Mouse (Mus musculus) left cerebral cortex, adult 18-20 months (tissue): ENCODE data around the gene Col5a2. TPM values are rescaled to one million over a fixed set of nuclear protein-coding genes. Genes with fewer than 3 reads are reported as not detected.
A peak's percentile ranks its signal among the peaks of the same experiment; 100 is the strongest.
"Not testable (repeated sequence)": the region's sequence is repeated elsewhere in the genome, so short reads cannot be mapped to it uniquely, and the experiment has no call there.

ENCODE experiments used
- DNase-seq, 2 experiments: peaks; one replicate each; pipeline ENCODE4 v3.0.0; 2021 to 2022; ENCODE audit warnings: low spot score in 2 of 2, mixed read lengths in 1 of 2
- long read RNA-seq, 2 experiments: library from polyadenylated mRNA; stranded (forward); transcript quantifications; one replicate each; pipeline ENCODE4 v2.0.0; 2021
- total RNA-seq, 2 experiments: library from RNA; stranded (reverse); gene quantifications; 2 replicates each; pipeline ENCODE4 v1.2.3; 2021

Gene Col5a2
- 1 to 10 TPM; 1.9 to 2.0 TPM for total RNA-seq
- long read RNA-seq, experiment 1, full-length matches to known transcripts = 1 of 6 reads
- long read RNA-seq, experiment 1, partial matches to known transcripts = 5 of 6 reads
- long read RNA-seq, experiment 1, other reads (novel, unspliced or antisense) = 0 of 6 reads
- long read RNA-seq, experiment 2 = 0 reads

DNA sequence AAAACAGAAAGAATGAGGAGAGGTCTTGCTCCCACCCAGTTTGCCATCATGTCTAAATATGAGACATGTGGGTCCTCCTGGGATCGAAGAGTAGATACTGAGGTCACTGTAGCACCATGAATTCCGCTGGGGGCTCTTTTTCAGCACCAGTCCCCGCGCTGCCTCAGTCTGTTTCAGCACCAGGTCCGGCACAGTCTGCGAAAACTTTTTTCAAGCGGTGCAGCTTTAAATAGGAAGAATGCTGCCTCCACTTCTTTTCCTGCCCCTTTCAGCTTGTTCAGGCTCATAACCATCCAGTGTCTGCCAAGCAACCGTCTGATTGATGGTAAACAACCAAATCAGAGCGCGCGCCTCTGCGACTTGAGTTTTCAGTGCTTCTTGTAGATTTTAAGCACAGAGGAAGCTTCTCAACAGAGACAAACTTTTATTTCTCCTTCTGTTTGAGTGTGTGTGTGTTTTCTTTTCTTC is at the start of gene Col5a2:
Gene Col5a2, minus strand, starts transcription at position 418 of the 468 bp plus-strand sequence.
- DNase-seq = peak; percentile 8 to 28

DNA sequence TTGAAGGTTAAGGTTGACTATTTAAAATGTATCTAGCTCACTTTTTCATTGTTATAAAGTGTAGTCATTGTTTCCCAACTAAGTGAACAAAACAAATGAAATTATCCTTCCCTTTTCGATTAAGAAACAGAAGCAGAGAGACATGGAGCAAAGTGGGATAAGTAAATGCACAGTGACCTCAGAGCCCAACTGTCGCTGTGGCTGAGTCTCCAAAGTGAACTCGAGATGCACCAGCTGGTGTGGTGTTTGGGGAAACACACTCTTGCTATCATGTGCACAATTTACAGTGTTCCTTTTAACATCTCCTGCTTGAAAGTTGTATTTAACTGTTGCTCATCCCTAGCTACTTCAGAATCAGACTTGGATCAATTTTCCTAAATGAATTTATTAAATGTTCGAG is 47.4 kb upstream of the Col5a2 start:
- no peak for DNase-seq

DNA sequence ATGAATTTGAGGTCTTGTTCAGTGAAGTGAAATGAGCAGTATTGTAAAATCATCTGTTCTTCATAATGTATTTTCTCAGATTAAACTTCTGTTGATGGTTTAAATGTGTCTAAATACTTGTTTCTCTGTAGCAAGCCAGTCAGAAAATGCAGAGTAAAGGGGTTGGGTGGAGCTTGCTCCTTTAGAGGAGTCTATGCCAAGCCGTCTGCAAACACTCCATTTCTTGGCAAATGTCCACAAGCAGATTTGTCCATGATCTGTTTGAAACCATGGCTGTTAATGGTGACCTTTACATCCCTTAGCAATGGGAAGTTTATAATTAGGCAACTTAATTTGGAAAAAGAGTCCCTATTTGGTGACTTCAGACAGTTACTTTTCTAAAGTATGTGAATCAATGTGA is 38.8 kb upstream of the Col5a2 start:
- no peak for DNase-seq

DNA sequence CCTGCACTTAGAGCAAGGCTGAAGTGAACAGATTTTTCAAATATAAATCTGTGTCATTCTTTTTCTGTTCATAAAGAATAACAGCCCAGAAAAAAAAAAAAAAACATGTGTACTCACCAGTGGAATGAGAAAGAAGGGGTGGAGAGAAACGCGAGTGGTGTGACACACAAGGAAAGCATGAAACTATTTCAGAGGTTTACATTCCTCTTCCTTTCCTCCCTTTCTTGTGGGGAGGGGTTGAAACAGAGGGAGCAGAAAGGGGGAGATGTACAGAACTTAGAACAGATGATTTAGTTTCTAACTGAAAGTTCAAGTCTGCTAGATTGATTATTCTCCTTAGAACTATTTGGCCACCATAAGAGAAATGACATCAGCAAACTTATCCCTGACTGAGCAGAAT is 38.1 kb upstream of the Col5a2 start:
- DNase-seq = no peak

- DNase-seq = no peak
Observed at GRCm38 (mm10) chr1:45531486-45531885, 28.4 kb upstream of the Col5a2 start.

DNA sequence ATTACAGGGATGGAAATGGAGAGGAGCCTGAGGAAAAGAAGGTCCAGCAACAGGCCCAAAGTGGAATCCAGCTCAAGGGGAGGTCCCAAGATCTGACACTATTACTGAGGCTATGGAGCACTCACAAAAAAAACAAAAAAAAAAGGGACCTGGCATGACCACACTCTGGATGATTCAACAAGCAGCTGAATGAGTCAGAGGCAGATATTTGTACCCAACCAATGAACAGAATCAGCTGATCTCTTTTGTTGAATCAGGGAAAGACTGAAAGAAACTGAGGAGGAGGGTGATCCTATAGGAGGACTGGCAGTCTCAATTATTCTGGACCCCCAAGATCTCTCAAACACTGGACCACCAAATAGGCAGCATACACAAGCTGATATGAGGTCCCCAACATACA is 24.4 kb upstream of the Col5a2 start:
- DNase-seq = not testable (repeated sequence)

- no peak for DNase-seq
Observed at GRCm38 (mm10) chr1:45523601-45524000, 20.5 kb upstream of the Col5a2 start.

DNA sequence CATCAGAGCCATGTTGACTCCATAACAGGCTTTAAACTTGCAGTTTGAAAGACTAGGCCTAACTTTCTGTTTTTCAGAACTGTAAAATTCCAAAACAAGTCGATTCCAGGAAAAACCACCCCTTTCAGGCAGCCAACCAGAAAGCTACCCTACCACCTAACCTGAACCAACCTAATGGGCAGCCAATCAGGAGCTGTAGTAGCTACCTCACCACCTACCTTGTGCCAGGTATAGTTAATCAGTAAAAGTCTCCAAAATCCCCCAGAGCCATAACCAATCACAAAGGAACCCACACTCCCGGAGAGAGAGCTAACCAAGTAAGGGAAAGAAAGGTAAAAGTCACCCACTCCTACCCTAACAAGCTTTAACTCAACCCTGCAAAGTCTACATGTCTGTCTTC is 18.4 kb upstream of the Col5a2 start:
- DNase-seq = no peak

DNA sequence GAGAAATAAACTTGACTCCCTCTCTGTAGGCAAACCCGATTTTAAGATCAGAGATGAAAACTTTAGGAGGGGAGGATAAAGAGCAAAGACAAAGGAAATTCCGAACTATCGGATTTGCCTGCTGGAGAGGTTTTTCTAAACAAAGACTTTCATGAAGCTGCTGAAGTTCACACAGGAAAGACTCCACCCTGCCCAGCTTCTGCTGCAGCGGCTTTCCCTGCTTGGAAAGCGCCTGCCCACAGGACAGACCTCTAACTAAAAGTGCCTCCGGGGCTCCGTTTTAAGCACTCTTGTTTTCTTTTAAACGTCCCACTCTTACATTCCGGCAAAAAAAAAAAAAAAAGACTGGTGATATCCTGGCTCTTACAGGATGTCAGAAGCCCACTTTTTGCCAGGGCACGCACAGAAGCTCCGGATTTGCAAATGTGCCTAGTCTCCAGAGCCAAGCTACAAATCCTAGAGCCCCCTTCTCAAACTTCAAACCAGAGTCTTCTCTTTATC is 791 bp downstream of the Col5a2 start:
- no peak for DNase-seq

- no peak for DNase-seq
Observed at GRCm38 (mm10) chr1:45501437-45501836, 1.6 kb downstream of the Col5a2 start.

- no peak for DNase-seq
Observed at GRCm38 (mm10) chr1:45500456-45500855, 2.6 kb downstream of the Col5a2 start.

- DNase-seq = no peak
Observed at GRCm38 (mm10) chr1:45495025-45495424, 8.1 kb downstream of the Col5a2 start.

DNA sequence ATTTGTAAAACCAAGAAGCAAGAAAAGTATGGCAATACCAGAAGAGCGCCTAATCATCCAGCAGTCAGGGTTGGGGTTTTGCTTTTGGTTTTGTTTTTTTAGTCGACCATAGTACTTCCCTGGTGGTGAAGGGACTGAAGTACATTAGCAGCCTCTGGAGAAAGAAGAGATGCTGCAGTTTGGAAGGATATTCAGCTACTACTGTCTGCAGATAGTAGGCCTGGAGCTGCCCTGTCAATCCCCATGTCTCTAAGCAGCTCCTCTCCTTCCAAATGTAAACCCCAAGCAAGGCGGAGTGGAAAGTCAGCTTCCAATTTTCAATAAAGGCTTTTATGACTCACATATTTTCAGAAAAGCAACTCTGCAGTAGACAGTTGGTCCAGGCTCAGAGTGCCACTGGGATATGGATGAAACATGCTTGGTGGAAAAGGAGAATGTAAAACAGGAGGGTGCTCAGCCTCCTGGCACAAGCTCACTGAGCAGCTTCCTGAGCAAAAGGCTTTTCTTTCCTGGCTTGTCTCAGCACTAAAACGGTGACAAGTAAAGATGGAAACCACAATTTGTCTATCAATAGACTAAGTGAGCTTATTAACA is 10.9 kb downstream of the Col5a2 start:
- no peak for DNase-seq

DNA sequence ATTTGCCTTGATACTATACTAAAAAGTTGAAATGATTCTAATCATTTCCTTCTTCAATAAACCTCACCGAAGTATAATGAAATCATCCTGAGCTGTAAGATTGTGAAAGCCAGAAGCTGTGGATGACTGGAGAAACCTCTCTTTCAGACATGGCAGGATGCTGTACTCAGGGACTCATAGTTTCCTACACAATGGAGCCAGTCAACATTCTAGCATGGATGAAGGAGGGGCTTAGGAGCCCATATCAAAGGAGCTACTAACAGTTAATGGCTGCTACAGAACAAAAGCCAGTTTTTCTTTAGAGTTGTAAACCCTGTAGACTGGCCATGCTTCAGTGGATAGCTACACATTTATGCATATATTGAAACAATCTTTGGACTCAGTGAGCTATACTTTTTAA is 12.6 kb downstream of the Col5a2 start:
- DNase-seq = no peak

- no peak for DNase-seq
Observed at GRCm38 (mm10) chr1:45488291-45488690, 14.8 kb downstream of the Col5a2 start.

- DNase-seq = no peak
Observed at GRCm38 (mm10) chr1:45483001-45483400, 20.1 kb downstream of the Col5a2 start.

DNA sequence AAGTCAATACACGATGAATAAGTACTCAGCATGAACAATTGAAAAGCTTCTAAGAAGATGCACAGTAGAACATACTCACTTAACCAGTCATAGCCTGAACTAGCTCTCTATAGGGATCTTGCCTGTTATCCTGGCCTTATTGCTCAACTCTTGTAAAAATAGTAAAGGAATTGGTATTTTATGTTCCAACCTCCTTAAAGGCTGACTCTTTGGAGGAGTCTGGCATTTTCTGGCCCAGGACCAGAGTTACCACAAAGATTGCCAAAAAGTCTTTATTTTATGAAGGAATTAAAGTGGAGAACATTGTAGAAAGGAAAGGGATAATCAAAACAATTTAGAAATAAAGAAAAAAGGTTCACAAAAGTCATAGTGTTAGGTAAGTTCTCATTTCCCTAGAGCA is 21.2 kb downstream of the Col5a2 start:
- no peak for DNase-seq

DNA sequence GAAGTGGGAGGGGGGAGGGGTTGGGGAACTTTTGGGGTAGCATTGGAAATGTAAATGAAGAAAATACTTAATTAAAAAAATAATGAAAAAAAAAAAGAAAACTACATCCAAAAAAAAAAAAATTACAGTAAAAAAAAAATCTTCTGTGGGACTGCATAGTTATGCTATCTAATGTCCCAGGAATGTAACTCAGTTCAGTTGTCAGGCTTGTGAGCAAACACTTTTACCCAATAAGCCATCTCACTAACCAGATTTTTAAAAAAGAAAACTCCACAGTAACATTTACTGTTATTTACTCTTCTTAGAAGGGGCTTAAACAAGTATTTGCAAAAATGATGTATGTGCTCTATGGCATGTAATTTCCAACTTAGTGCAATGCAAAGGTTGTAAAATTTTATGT is 24.0 kb downstream of the Col5a2 start:
- DNase-seq = no peak

DNA sequence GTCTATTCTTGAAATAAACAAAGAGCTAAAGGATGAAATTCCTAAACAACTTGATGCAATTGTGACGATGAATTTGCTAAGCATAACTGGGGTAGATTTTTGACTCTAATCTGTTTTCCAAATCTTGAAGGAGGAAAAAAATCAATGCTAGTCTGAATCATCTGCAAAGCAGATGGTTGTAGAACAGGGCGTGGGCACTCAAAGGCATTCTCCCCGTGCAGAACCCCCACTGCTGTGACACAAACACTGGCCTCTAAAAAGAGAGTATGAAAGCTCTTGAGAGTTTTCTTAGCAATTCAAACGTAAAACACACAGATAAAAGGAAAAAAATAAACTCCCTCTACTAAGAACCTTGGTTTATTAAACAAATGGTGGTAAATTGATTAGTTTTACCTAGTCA is 30.3 kb downstream of the Col5a2 start:
- peak; percentile 36 to 68 for DNase-seq

GRCm38 (mm10) chr1:45460767-45461166 is 42.3 kb downstream of the Col5a2 start:
- DNase-seq = no peak

DNA sequence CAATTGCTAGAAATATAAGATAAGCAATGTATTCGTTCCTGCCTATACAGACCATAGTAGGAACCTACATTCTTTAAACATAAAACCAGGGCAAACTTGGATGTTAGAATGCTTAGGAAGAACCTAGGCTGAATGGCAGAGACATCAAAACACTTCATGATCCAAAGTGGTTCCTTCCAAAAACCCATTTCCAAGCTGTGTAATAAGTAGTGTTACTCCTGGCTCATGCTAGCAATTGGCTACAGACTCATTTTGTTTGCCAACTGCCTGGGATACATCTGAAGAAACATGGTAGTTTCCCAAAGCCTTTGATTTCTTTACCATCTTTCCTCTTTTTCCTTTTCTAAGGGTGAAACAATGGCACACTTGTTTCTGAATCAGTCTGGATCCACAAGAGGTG is 47.3 kb downstream of the Col5a2 start:
- no peak for DNase-seq

GRCm38 (mm10) chr1:45448856-45449255 is 54.2 kb downstream of the Col5a2 start:
- DNase-seq = no peak

- DNase-seq = peak; percentile 28 to 29
Observed at GRCm38 (mm10) chr1:45431922-45432321, 71.2 kb downstream of the Col5a2 start.
